Mouse (Mus musculus) testis, postnatal 10 days (tissue): ENCODE measurements around the gene Dusp22.

Source experiments
- DNase-seq: peaks from one replicate; pipeline ENCODE4 v3.0.0; 2021; ENCODE audit warnings: low spot score

The Dusp22 gene

DNA sequence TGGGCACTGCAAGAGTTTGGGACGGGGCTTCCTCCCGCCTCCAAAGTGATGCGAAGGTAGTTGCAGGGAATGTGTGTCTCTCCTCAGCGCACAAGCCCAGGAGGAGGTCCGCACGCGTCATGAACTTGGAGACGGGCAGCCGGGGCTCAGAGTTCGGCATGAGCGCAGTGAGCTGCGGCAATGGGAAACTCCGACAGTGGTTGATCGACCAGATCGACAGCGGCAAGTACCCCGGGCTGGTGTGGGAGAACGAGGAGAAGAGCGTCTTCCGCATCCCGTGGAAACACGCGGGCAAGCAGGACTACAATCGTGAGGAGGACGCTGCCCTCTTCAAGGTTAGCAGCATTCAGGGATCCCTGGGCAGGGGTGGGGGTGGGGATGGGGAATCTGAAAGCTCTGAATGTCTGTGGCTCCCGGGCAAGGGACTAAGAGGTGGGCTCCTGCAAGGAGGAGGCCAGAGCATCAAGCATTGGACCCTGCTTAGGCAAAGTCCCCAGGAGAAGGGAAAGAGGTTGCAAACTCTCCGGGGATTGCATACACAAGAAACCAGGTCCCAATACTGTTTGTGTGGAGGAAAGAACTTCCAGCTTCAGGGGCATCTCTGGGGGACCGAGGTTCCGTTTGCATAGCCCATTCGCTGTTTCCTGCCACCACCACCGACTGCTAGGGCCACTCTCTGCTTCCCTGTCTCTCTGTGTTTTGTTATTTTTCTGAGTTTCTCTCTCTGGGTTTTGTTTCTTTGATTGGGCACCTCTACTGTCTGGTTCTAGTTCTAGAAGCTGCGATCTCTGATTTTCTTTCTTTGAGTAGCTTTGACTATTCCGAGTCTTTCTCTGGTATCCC, 90.9 kb downstream of the Dusp22 start:
- DNase-seq = no peak

DNA sequence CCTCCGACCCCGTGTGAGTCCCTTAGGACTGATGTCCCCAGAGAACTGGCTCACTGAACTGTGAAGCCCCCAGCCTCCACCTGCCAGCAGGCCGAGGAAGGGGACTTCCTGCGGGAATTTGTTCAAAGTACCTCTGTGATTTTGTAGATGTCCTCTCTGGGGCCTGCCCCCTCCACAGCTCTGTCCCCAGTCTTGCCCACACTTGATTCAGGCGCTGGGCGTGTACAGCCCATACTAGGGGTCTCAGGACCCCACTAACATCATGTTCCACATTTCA, 91.4 kb downstream of the Dusp22 start:
- DNase-seq = no peak

DNA sequence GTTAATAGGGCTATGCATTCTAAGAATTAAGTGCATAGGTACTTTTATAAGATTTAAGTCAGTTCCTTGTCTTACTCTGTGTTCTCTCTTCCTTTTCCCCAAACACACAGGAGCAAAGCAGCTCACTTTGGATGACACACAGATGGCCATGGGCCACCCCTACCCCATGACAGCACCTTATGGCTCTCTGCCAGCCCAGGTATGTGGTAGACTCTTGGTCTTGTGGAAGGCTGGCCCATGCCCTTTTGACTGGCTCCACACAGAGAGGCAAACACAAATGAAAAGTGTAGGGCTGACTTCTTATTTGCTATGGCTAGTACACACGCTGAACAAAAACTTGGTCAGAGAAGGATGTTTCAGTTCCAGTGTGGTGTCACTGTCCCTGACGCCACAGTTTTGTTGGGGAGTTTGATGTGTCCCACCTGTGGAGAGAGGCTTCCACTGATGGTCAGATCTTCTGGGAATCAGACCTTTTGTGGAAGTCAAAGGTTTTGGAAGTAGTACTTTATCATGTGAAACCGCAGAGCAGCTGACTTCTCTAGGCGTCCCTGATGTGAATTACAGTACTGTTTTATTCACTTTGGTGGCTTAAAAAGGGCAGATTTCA, 92.9 kb downstream of the Dusp22 start:
- no peak for DNase-seq

DNA sequence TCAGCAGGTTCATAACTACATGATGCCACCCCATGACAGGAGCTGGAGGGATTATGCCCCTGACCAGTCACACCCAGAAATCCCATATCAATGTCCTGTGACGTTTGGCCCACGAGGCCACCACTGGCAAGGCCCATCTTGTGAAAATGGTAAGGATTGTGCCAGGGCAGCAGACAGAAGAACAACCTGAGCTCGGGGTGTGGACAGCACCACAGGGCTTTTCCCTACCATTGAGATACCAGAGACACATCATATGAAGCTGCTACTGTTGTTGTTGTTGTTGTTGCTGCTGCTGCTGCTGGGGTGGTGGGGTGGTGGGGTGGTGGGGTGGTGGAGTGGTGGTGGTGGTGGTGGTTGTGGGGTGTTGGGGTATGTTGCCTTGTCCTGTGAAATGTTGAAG, 93.6 kb downstream of the Dusp22 start:
- no peak for DNase-seq

DNA sequence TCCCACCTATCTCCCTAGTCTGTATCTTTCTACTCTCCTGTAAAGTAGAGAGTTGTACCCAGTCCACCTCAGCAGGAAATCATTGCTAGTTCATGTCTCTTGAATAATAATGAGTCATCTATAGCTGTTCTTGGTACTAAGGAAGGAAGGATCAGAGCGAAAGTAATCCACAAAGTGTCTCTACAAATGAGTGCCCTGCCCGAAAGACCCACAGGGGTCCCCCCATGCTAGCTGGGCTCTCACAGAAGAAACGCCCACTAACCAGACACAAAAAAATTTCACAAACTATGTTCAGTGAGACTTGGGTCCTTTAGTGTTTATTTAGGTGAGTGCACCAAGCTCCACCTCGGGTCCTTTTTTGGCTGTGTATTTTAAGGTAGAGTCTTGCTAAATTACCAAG, 94.3 kb downstream of the Dusp22 start:
- DNase-seq = no peak

- no peak for DNase-seq
Measured at GRCm38 (mm10) chr13:30754825-30755476, 95.2 kb downstream of the Dusp22 start.

DNA sequence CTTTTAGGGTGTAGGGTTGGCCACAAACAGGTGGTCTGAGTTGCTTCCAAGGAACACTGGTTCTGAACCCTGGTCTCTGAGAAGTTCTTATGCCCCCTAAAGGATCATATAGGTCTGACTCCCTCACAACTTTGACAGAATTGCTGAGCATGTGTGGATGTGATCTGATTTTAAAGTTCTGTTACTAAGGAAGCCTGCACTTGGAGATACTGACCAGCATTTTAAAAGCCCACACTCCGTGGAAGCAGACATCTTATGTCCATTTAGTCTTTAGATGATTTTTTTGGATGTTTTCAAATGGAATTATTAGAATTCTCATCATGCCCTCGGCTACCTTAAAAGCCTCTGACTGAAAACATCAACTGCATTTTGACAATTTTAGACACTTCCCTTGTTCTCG, 95.8 kb downstream of the Dusp22 start:
- no peak for DNase-seq

DNA sequence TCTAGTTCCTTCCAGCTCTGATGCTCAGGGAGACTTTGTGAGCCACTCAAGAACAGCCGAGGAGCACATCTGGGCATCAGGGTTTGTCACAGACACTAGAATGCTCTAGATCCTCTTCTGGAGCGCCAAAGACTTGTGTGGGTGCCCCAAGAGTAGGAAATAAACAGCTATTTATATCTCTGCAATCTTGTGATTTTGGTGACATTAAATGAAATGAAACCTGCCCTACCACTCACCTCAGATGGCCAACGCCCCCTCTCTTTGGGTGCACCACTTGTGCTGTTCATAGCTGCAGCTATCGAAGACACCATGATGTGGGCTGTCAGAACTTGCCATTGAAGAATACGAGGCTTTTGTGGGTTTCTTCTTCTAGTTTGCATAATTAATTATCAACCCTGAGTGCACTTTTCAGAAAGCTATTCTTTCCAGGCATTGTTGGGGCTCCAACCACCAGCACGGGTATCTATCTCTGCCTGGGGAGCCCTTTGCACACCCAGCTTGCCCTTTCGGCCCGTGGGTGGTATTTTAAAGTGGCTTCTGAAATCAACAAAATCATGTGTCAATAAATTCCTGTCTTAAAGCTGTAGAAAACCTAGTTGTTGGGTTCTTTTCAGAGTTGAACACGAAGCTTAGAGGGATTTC, 96.3 kb downstream of the Dusp22 start:
- no peak for DNase-seq

DNA sequence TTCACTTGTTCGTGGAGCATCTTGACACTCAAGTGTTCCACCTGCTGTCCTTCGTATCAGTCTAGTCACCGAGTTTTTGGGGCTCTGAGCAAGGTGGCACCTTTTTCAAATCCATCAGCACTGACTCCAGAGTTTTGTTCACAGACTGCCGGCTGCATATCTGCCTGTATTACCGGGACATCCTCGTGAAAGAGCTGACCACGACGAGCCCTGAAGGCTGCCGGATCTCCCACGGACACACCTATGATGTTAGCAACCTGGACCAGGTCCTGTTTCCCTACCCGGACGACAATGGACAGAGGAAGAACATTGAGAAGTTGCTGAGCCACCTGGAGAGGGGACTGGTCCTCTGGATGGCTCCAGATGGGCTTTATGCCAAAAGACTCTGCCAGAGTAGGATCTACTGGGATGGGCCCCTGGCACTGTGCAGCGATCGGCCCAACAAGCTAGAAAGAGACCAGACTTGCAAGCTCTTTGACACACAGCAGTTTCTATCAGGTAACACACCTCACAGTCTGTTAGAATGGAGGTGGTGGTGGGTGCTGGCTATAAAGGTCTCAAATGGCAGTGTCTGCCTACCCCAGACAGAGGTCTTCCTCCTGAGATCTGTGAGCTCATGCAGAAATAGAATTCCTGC, 97.6 kb downstream of the Dusp22 start:
- DNase-seq = no peak

- DNase-seq = no peak
Measured at GRCm38 (mm10) chr13:30758789-30759381, 99.1 kb downstream of the Dusp22 start.

- no peak for DNase-seq
Measured at GRCm38 (mm10) chr13:30760374-30761090, 100.7 kb downstream of the Dusp22 start.
